Mouse (Mus musculus): ENCODE data around the gene Add3. TPM values are rescaled to one million over a fixed set of nuclear protein-coding genes. Genes with fewer than 3 reads are reported as not detected.

Gene Add3
- polyA plus RNA-seq, 1 experiment from 2014 or later, result 27.1 TPM

DNA sequence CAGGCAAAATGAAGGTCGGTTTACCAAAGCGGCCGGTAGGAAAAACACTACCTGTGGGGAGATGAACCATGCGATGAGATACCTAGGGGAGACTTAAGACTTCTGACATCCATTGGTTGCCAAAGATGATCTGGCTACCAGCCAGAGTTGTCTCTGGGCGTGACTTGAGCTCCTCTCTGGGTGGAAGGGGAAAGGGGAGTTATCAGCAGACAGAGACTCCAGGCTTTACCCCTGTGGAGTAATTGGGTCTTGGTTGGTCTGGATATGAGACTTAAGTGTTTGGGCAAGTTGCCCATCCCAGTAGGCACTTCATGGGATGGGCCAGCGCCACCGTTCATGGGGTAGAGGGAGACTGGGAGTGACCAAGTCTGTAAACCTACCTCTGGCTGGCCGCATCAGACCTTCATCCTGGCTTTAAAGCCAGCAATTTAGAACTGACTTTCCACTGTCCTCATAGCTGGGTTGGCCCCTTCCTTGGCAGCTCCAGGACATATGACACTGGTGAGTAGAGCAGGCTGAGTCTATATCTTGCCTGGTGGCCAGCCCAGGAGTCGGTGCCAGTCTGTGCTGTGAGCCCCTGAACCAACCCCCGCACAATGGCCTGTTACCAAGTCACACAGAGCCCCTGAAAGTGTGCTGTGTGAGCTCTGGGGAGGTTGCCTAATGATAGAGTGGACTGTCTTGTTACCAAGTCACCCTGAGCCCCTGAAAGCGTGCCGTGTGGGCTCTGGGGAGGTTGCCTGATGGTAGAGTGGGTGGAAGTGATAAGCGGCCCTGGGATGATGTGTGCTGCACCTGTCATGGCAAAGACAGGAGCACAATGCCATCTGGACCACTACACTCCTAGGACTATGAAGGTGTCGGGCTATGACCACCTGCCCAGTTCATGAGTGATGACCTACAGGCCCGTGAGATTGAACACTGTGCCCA is 117.7 kb downstream of the Add3 start:
- Histone ChIP-seq H3K4me3 (replicated peaks) (no peak overlapping the region), H3K27ac (no peak overlapping the region), H3K9me3 (no peaks in the 10 kb centered on the region), H3K27me3 (no peaks in the 10 kb centered on the region), H3K4me2 (replicated peaks) (no peak overlapping the region), H3K36me3 (no peaks in the 10 kb centered on the region), H3K9ac (replicated peaks) (no peak overlapping the region), H3K4me1 (replicated peaks) (no peaks in the 10 kb centered on the region)
- no peak for ATAC-seq
- WGBS, result 95% methylated on average over 15 of the region's 15 CpGs

DNA sequence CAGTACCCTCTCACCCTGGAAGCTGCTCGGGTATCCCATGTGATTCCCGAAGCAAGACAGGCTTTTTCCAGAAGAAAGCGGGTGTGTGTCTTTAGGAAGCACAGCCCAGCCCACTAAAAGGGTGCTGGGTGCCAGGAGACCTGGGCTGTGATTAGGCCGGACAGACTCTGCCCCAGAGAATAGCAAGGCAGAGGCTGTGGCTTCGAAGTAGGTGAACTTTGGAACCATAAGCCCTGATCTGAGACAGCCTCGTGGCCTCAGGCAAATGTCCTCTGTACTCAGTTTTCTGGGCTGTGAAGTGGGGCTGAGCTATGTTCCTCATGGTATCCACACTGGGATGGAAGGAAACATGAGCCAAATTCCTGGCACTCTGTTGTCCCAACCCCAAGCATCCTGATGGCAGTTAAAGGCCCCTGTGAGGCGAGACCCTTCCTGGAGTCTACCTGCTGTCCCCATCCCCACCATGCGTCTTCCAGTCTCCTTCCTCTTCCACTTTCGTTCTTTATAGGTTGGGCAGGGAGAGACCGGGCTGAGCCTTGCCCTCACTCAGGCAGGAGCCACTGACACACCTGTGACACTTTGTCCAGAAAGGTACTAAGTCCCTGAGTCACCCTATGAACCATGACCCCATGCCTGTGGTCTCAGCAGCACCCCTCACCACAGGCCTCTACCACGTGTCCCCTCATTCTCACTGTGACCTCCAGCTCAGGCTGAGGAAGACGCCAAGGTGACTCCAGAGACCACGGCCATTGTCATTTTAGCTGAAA is 118.7 kb downstream of the Add3 start:
- Histone ChIP-seq H3K27ac (no peak overlapping the region), H3K9ac (replicated peaks) (no peak overlapping the region), H3K27me3 (no peaks in the 10 kb centered on the region), H3K36me3 (no peaks in the 10 kb centered on the region), H3K4me2 (replicated peaks) (no peak overlapping the region), H3K9me3 (no peaks in the 10 kb centered on the region), H3K4me1 (replicated peaks) (peaks cover 1% of the 10 kb centered on the region; the same call in 1 of the 2 replicates), H3K4me3 (replicated peaks) (no peak overlapping the region)
- peak; percentile 21; the same call in 1 of the 2 replicates for ATAC-seq
- 92% methylated on average over 13 of the region's 13 CpGs for WGBS

DNA sequence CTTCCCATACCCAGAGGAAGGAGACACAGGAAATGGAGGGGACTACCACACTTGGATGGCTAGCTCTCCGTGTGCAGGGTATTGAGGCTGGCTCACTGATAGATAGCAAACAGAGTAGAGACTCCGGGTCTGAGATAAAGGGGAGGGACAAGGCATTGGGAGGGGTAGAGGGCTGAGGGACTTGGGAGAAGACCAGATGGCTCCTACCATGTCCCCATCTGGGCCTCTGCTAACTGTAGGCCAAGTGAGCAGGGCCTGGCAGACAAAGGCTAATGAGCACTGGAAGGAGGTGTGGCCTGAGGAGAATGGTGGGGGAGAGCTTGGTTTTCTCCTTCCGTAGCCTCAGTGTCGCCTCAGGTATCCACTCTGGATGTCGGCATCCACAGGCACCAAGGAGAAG is 119.3 kb downstream of the Add3 start:
- peaks cover 7% of the 10 kb centered on the region; the same call in 1 of the 2 replicates for H3K4me1 ChIP-seq (replicated peaks)
- ATAC-seq, result peak; percentile 64

DNA sequence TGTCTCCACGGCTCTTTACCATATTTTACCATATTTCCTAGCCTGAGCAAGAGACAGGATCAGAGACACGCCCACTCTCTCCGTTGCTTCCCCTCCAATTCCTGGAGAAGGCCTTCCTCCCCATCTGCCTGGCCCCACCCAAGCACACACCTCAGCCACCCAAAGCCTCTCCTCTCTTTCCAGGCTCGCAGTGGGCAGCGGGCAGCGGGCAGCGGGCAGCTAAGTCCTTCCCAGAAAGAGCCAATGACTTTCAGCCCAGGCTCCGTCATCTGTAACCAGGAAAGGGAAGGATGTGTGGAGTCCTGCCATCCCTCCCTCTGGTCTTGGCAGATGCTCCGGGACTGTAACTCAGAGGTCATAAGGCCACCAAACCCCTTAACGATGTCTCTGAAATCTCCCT is 120.0 kb downstream of the Add3 start:
- 77% methylated on average over 10 of the region's 10 CpGs for WGBS
- no peak for ATAC-seq

More for the DNA sequence above, 119.3 kb downstream of the Add3 start:
- Histone ChIP-seq H3K27ac (no peak overlapping the region), H3K27me3 (no peaks in the 10 kb centered on the region), H3K4me3 (replicated peaks) (no peak overlapping the region), H3K9ac (replicated peaks) (no peak overlapping the region), H3K9me3 (no peaks in the 10 kb centered on the region), H3K4me2 (replicated peaks) (no peak overlapping the region), H3K36me3 (no peaks in the 10 kb centered on the region)
- 70% methylated on average over 5 of the region's 5 CpGs for WGBS

GRCm38 (mm10) chr19:53260828-53261227 is 120.6 kb downstream of the Add3 start:
- Histone ChIP-seq H3K4me3 (replicated peaks) (no peak overlapping the region), H3K27ac (no peak overlapping the region), H3K27me3 (no peaks in the 10 kb centered on the region), H3K36me3 (no peaks in the 10 kb centered on the region), H3K4me2 (replicated peaks) (no peak overlapping the region), H3K9me3 (no peaks in the 10 kb centered on the region), H3K4me1 (replicated peaks) (peaks cover 14% of the 10 kb centered on the region), H3K9ac (replicated peaks) (no peak overlapping the region)
- ATAC-seq, result no peak
- 94% methylated on average over 4 of the region's 4 CpGs for WGBS

More for the DNA sequence above, 120.0 kb downstream of the Add3 start:
- no peak overlapping the region for H3K4me2 ChIP-seq (replicated peaks)
- no peaks in the 10 kb centered on the region for H3K27me3 ChIP-seq
- peaks cover 11% of the 10 kb centered on the region for H3K4me1 ChIP-seq (replicated peaks)
- no peak overlapping the region for H3K4me3 ChIP-seq (replicated peaks)
- no peaks in the 10 kb centered on the region for H3K9me3 ChIP-seq
- no peak overlapping the region for H3K27ac ChIP-seq
- no peak overlapping the region for H3K9ac ChIP-seq (replicated peaks)
- no peaks in the 10 kb centered on the region for H3K36me3 ChIP-seq

GRCm38 (mm10) chr19:53262061-53262460 is 121.8 kb downstream of the Add3 start:
- H3K4me1 ChIP-seq (replicated peaks), result peaks cover 14% of the 10 kb centered on the region
- no peak overlapping the region for H3K27ac ChIP-seq
- H3K36me3 ChIP-seq, result no peaks in the 10 kb centered on the region
- no peak overlapping the region for H3K4me3 ChIP-seq (replicated peaks)
- no peaks in the 10 kb centered on the region for H3K27me3 ChIP-seq
- no peak for ATAC-seq
- H3K4me2 ChIP-seq (replicated peaks), result no peak overlapping the region
- no peak overlapping the region for H3K9ac ChIP-seq (replicated peaks)
- H3K9me3 ChIP-seq, result no peaks in the 10 kb centered on the region
- 74% methylated on average over 7 of the region's 7 CpGs for WGBS

- no peak overlapping the region for H3K4me3 ChIP-seq (replicated peaks)
- H3K27me3 ChIP-seq, result no peaks in the 10 kb centered on the region
- H3K27ac ChIP-seq, result no peak overlapping the region
- H3K36me3 ChIP-seq, result no peaks in the 10 kb centered on the region
- no peak for ATAC-seq
- peaks cover 14% of the 10 kb centered on the region for H3K4me1 ChIP-seq (replicated peaks)
- H3K9ac ChIP-seq (replicated peaks), result no peak overlapping the region
- H3K4me2 ChIP-seq (replicated peaks), result peak overlapping the region; percentile 35
- WGBS, result 38% methylated on average over 23 of the region's 23 CpGs
- H3K9me3 ChIP-seq, result no peaks in the 10 kb centered on the region
These were observed 123.9 kb downstream of the Add3 start for GRCm38 (mm10) chr19:53263859-53264733.

DNA sequence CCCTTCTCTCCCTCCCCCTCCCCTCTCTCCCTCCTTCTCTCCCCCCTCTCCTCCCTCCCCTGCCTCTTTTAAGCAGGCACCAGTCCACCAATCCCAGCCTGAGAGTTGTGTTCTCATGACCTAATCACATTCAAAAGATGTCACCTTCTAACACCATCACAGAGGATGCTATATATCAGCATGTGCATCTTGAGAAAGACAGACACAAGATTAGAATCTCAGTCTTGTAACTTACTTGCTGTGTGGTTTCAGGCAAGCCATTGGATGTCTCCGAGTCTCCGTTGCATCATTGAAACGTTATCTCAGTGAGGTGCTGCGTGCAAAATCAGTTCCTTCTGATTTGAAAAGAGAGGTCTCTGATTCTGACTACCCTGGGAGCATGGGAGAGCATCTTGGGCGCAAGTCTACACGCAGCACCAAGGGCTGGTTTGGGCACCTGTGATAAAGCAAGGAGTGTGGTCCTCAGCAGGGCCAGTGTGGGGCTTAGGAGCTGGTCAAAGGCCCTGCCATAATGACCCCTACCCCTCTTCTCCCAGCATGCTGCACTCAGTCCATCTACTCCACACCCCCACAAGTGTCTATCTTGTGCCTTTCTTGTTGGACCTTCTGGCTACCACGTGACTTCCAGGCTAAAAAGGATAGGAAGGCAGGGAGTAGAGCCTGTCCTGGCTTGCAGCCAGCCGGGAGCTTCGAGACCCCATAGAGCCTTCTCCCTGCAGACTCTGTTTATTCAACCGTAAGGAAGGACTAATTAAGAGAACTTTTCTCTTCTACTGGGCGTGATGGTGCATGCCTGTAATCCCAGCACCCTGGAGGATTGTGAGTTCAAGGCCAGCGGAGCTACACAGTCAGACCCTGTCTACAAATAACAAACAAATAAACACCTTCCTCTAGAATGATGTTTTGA is 124.8 kb downstream of the Add3 start:
- H3K4me1 ChIP-seq (replicated peaks), result peaks cover 14% of the 10 kb centered on the region
- ATAC-seq, result peak; percentile 48; the same call in 1 of the 2 replicates
- no peak overlapping the region for H3K27ac ChIP-seq
- 57% methylated on average over 12 of the region's 12 CpGs for WGBS
- H3K36me3 ChIP-seq, result no peaks in the 10 kb centered on the region
- H3K4me3 ChIP-seq (replicated peaks), result no peak overlapping the region
- H3K27me3 ChIP-seq, result no peaks in the 10 kb centered on the region
- no peaks in the 10 kb centered on the region for H3K9me3 ChIP-seq
- H3K9ac ChIP-seq (replicated peaks), result no peak overlapping the region
- no peak overlapping the region for H3K4me2 ChIP-seq (replicated peaks)

- Histone ChIP-seq H3K9me3 (no peaks in the 10 kb centered on the region), H3K9ac (replicated peaks) (no peak overlapping the region), H3K4me1 (replicated peaks) (peaks cover 14% of the 10 kb centered on the region), H3K4me2 (replicated peaks) (no peak overlapping the region), H3K36me3 (no peaks in the 10 kb centered on the region), H3K4me3 (replicated peaks) (no peak overlapping the region), H3K27ac (no peak overlapping the region), H3K27me3 (no peaks in the 10 kb centered on the region)
- no peak for ATAC-seq
- WGBS, result 95% methylated on average over 9 of the region's 9 CpGs
These were observed 127.1 kb downstream of the Add3 start for GRCm38 (mm10) chr19:53267305-53267704.

DNA sequence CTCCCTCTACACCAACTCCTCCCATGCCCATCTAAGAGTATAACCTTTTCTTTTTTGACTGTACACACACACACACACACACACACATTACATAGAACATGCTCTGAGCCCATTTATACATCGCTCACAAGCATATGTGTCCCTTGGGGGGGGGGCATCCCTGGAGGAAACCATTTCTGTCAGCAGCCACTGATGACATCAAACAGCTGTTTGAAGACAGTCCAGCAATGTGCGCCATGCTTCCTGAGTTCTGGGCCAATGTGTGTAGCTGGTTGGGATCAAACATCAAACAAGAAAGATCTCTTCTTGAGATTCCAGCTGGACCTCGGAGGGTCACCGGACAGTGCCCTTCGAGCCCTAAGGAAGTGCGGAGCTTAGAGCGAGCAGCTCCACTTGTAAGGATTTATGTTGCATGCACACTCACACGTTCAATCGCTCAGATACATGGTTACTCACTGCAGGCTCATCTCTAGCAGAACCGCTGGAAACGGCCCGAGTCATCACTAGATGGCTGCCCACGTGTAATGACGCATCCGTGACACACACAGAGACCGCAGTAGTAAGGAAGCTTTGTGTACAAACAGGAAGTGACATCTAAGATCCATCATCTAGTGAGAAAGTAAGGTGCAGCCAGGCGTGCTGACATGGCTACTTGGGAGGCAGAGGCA is 132.9 kb downstream of the Add3 start:
- no peak overlapping the region for H3K9ac ChIP-seq (replicated peaks)
- no peaks in the 10 kb centered on the region; the same call in 1 of the 2 replicates for H3K4me1 ChIP-seq (replicated peaks)
- WGBS, result 90% methylated on average over 17 of the region's 17 CpGs
- no peak overlapping the region for H3K27ac ChIP-seq
- H3K9me3 ChIP-seq, result no peaks in the 10 kb centered on the region
- H3K36me3 ChIP-seq, result no peaks in the 10 kb centered on the region
- ATAC-seq, result no peak
- no peak overlapping the region for H3K4me3 ChIP-seq (replicated peaks)
- no peak overlapping the region for H3K4me2 ChIP-seq (replicated peaks)
- H3K27me3 ChIP-seq, result no peaks in the 10 kb centered on the region; the same call in 1 of the 2 replicates

Measured in midbrain, embryonic 13.5 days (tissue).